8 mouse cellular contexts compared by ENCODE assay signal in the genomic region with DNA sequence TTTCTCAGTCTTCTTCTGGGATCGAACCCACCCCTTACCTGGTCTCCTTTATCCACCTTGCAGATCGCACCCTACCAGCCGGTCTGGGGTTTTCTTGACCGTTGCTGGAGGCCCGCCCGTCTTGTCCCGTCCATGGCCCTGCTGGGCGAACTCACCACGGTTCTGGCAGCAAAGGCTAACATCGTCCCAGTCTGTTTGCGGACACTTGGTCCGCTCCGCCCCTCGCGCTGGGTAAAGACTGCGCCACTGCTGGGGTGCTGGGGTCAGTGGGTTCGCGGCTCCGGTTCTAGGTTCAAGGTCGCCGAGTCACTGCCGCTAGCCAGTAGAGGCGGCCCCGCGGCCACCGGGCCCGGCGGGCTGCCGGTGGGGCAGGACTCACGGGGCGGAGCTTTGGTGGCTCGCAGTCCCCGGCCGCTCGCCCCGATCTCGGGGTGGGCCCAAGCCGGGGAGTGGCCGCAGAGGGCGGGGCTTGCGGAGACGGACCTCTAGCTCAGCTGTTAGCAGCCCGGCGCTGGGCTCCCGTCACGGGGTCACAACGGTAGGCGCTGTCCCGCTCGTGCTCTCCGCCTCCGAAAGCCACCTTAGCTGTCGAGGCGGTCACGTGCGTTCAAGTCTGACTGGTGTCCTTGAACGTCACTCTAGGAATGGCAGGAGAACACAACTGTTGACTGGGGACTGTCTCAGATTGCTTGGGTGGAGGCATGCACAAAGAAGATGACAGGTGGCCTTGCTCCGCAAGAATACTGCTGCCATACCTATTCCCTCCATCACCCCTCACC. TPM values are rescaled to one million over a fixed set of nuclear protein-coding genes. Genes with fewer than 3 reads are reported as not detected.
DNase-seq lines count a peak whose midpoint lies in the region; ATAC-seq and TF ChIP-seq lines count a peak whose summit lies in the region.

A gene (minus strand): TSS at position 657 of the 779 bp plus-strand sequence.

- H3K36me3 ChIP-seq in CH12.LX (replicated peaks in 1 of 2; ENCODE audit: control insufficient read depth in 1 of 2, insufficient read depth in 1 of 2, low read length in 1 of 2) = peaks cover 0 to 12% of the 10 kb centered on the region in 2 experiments
- peaks cover 17% of the 10 kb centered on the region for H3K36me3 ChIP-seq in heart, embryonic 12.5 days
- peaks cover 28% of the 10 kb centered on the region for H3K36me3 ChIP-seq in liver, embryonic 13.5 days
- no peaks in the 10 kb centered on the region for H3K36me3 ChIP-seq in stomach, embryonic 16.5 days (ENCODE audit: control insufficient read depth, insufficient read depth, low read length)

- peak within 1 kb of the TSS; percentile 86 for H3K9ac ChIP-seq in CH12.LX (ENCODE audit: insufficient read depth, low read depth)
- H3K9ac ChIP-seq in heart, embryonic 12.5 days = peak within 1 kb of the TSS; percentile 94
- peak within 1 kb of the TSS; percentile 100 for H3K9ac ChIP-seq in liver, embryonic 13.5 days
- H3K9ac ChIP-seq in stomach, embryonic 16.5 days (ENCODE audit: low read length) = peak within 1 kb of the TSS; percentile 98

- peak within 1 kb of the TSS; percentile 68 for H3K4me2 ChIP-seq in CH12.LX (ENCODE audit: insufficient read depth, low read depth, poor library complexity, severe bottlenecking)
- H3K4me2 ChIP-seq in heart, embryonic 12.5 days = peak within 1 kb of the TSS; percentile 74
- peak within 1 kb of the TSS; percentile 85 for H3K4me2 ChIP-seq in liver, embryonic 13.5 days
- peak within 1 kb of the TSS; percentile 66 for H3K4me2 ChIP-seq in stomach, embryonic 16.5 days (ENCODE audit: low read depth, low read length)

- H3K4me3 ChIP-seq in CH12.LX (replicated peaks in 1 of 3; ENCODE audit: low read depth in 2 of 3, low read length in 2 of 3, poor library complexity in 1 of 3) = peak within 1 kb of the TSS; percentile 77 to 88 (median 84)
- peak within 1 kb of the TSS; percentile 98 for H3K4me3 ChIP-seq in brown adipose tissue, adult 24 weeks (ENCODE audit: insufficient read depth, low read depth, low read length)
- peak within 1 kb of the TSS; percentile 89 for H3K4me3 ChIP-seq in heart, embryonic 12.5 days
- peak within 1 kb of the TSS; percentile 100 for H3K4me3 ChIP-seq in liver, embryonic 13.5 days (replicated peaks)
- H3K4me3 ChIP-seq in stomach, embryonic 16.5 days (replicated peaks; ENCODE audit: low read length) = peak within 1 kb of the TSS; percentile 88

- ATAC-seq in erythroid progenitor cell, adult 5-6 weeks (replicated peaks; ENCODE audit: low FRiP score, poor library complexity, severe bottlenecking) = peak; percentile 80
- peak; percentile 95 for ATAC-seq in heart, embryonic 12.5 days (ENCODE audit: insufficient number of reproducible peaks, low FRiP score)
- peak; percentile 87 for ATAC-seq in liver, embryonic 13.5 days (ENCODE audit: low read depth)
- peak; percentile 94 for ATAC-seq in stomach, embryonic 16.5 days (ENCODE audit: insufficient read depth, low FRiP score)

- no peak for TF ChIP-seq RAD21 in CH12.LX (IDR thresholded peaks at IDR 0.05; ENCODE audit: low read depth, low read length)

- no peak for TF ChIP-seq POLR2A in CH12.LX (IDR thresholded peaks at IDR 0.05; ENCODE audit: low read depth, low read length)

- dilution Hi-C loops in CH12.LX (cut with MboI; ENCODE audit: extremely low pct_ligation_motif_present, extremely low pct_unique_long_range_greater_than_20kb, low sequenced_read_pairs) = no loop called here

- in situ Hi-C loops in CH12.LX (cut with MboI; ENCODE audit: low pct_ligation_motif_present, low pct_unique_long_range_greater_than_20kb, low sequenced_read_pairs) = no loop called here

- H3K79me2 ChIP-seq in CH12.LX (replicated peaks; ENCODE audit: control insufficient read depth, extremely low read depth, insufficient read depth, poor library complexity, severe bottlenecking) = peaks cover 33% of the 10 kb centered on the region

- WGBS in heart, embryonic 12.5 days = 1% methylated on average over 58 of the region's 58 CpGs
- 1% methylated on average over 58 of the region's 58 CpGs for WGBS in liver, embryonic 13.5 days (ENCODE audit: insufficient replicate concordance)
- WGBS in stomach, embryonic 16.5 days = under 1% methylated on average over 54 of the region's 58 CpGs

- H3K4me1 ChIP-seq in CH12.LX (ENCODE audit: control insufficient read depth in 1 of 2, insufficient read depth in 2 of 2) = peaks cover 2 to 30% of the 10 kb centered on the region in 2 experiments; a peak in 3 of 4 replicates
- peaks cover 13% of the 10 kb centered on the region for H3K4me1 ChIP-seq in brown adipose tissue, adult 24 weeks (ENCODE audit: control insufficient read depth, insufficient read depth, insufficient read length, low read length)
- peaks cover 43% of the 10 kb centered on the region for H3K4me1 ChIP-seq in heart, embryonic 12.5 days (replicated peaks)
- H3K4me1 ChIP-seq in liver, embryonic 13.5 days (replicated peaks) = peaks cover 55% of the 10 kb centered on the region
- H3K4me1 ChIP-seq in stomach, embryonic 16.5 days (ENCODE audit: control insufficient read depth, insufficient read depth, low read length) = peaks cover 21% of the 10 kb centered on the region

- no peak for TF ChIP-seq EP300 in CH12.LX (IDR thresholded peaks at IDR 0.05; ENCODE audit: low read length)

- TF ChIP-seq CTCF in CH12.LX (conservative IDR thresholded peaks at IDR 0.05 in 1 of 2, IDR thresholded peaks at IDR 0.05 in 1 of 2; ENCODE audit: low read depth in 2 of 2, low read length in 2 of 2) = no peak

- H3K9me3 ChIP-seq in CH12.LX (replicated peaks; ENCODE audit: low read length) = no peaks in the 10 kb centered on the region
- H3K9me3 ChIP-seq in heart, embryonic 12.5 days (replicated peaks) = no peaks in the 10 kb centered on the region
- H3K9me3 ChIP-seq in liver, embryonic 13.5 days (replicated peaks) = no peaks in the 10 kb centered on the region
- no peaks in the 10 kb centered on the region for H3K9me3 ChIP-seq in stomach, embryonic 16.5 days (replicated peaks; ENCODE audit: control insufficient read depth, low read length)

- peak; percentile 52 for DNase-seq in CH12.LX (ENCODE audit: extremely low read depth)
- DNase-seq in kidney, postnatal 10 days = peak; percentile 97
- DNase-seq in liver, embryonic 13.5 days = peak; percentile 93
- peak; percentile 85 for DNase-seq in neural tube, embryonic 10.5 days (ENCODE audit: extremely low spot score, low spot score)

- H3K27me3 ChIP-seq in CH12.LX (replicated peaks) = peaks cover 15% of the 10 kb centered on the region
- no peaks in the 10 kb centered on the region for H3K27me3 ChIP-seq in heart, embryonic 12.5 days (replicated peaks)
- H3K27me3 ChIP-seq in liver, embryonic 13.5 days = no peaks in the 10 kb centered on the region
- H3K27me3 ChIP-seq in stomach, embryonic 16.5 days (ENCODE audit: control insufficient read depth, insufficient read depth, low read length) = no peaks in the 10 kb centered on the region

- H3K27ac ChIP-seq in CH12.LX (ENCODE audit: insufficient read depth, low read depth) = peak within 1 kb of the TSS; percentile 50
- peak within 1 kb of the TSS; percentile 98 for H3K27ac ChIP-seq in brown adipose tissue, adult 24 weeks (replicated peaks; ENCODE audit: low read depth, low read length)
- H3K27ac ChIP-seq in heart, embryonic 12.5 days (ENCODE audit: poor library complexity, severe bottlenecking) = peak within 1 kb of the TSS; percentile 96
- peak within 1 kb of the TSS; percentile 96 for H3K27ac ChIP-seq in liver, embryonic 13.5 days
- H3K27ac ChIP-seq in stomach, embryonic 16.5 days (ENCODE audit: low read length) = peak within 1 kb of the TSS; percentile 98

TF ChIP-seq in CH12.LX, 34 proteins besides CTCF, POLR2A, EP300 and RAD21 (continues in another document):
- TF ChIP-seq MAFK (IDR thresholded peaks at IDR 0.05; ENCODE audit: insufficient replicate concordance, low read length) (no peak), POLR2AphosphoS2 (IDR thresholded peaks at IDR 0.05; ENCODE audit: low read depth, low read length) (no peak), GABPA (IDR thresholded peaks at IDR 0.05; ENCODE audit: insufficient replicate concordance, low read depth, low read length) (no peak), USF2 (conservative IDR thresholded peaks at IDR 0.05; ENCODE audit: low read depth, low read length) (0 out of 2 replicates have a peak, but pooled peaks have one; percentile 8), JUN (IDR thresholded peaks at IDR 0.05; ENCODE audit: insufficient read depth, low read depth, low read length) (no peak), ZKSCAN1 (IDR thresholded peaks at IDR 0.05; ENCODE audit: borderline replicate concordance, low read depth, low read length) (no peak), UBTF (IDR thresholded peaks at IDR 0.05; ENCODE audit: low read depth, low read length) (0 out of 2 replicates have a peak, but pooled peaks have one; percentile 54), MAX (IDR thresholded peaks at IDR 0.05; ENCODE audit: low read length) (0 out of 2 replicates have a peak, but pooled peaks have one; percentile 7), SIN3A (IDR thresholded peaks at IDR 0.05; ENCODE audit: low read length) (peak; percentile 71), IRF4 (IDR thresholded peaks at IDR 0.05; ENCODE audit: low read depth, low read length) (peak; percentile 31; the same call in 1 of the 2 replicates), TBP (conservative IDR thresholded peaks at IDR 0.05; ENCODE audit: low read depth, low read length) (no peak), ZNF384 (IDR thresholded peaks at IDR 0.05; ENCODE audit: low read depth, low read length) (no peak), RCOR1 (conservative IDR thresholded peaks at IDR 0.05; ENCODE audit: low read depth, low read length) (no peak), CHD2 (IDR thresholded peaks at IDR 0.05; ENCODE audit: low read length) (no peak), SMC3 (IDR thresholded peaks at IDR 0.05; ENCODE audit: low read depth, low read length) (no peak), ZMIZ1 (IDR thresholded peaks at IDR 0.05; ENCODE audit: low read depth, low read length) (no peak), USF1 (IDR thresholded peaks at IDR 0.05; ENCODE audit: low read depth, low read length) (peak; percentile 43; the same call in 1 of the 2 replicates), NRF1 (IDR thresholded peaks at IDR 0.05; ENCODE audit: low read depth, low read length) (no peak)

RNA-seq across cellular contexts. Expression of the gene that starts here (rescaled TPM):
- total RNA-seq in CH12.LX (2012; rRNA removed) (3.6 and 4.5 TPM in 2 replicates), CH12.LX (2014; rRNA removed) (1.3 and 1.7 TPM in 2 replicates)
- 2.8 and 4.2 TPM in 2 replicates for polyA plus RNA-seq in CH12.LX (2012; ENCODE audit: insufficient read length, low read depth)
- polyA plus RNA-seq in brown adipose tissue, adult 24 weeks (2012; ENCODE audit: insufficient read depth, insufficient read length, missing spikeins) = 378 and 560 TPM in 2 replicates
- 80.9 and 111 TPM in 2 replicates for total RNA-seq in erythroid progenitor cell, adult 5-6 weeks (2015; ENCODE audit: low replicate concordance)
- total RNA-seq in erythroid progenitor cell, adult 5-6 weeks (2017; ENCODE audit: low replicate concordance) = 33.9 and 79.7 TPM in 2 replicates
- polyA plus RNA-seq in heart, embryonic 12.5 days (2016; fragmentation: Nextera tagmentation; extraction: Ambion mirVana) = 67.9 and 74.2 TPM in 2 replicates
- polyA plus RNA-seq in liver, embryonic 13.5 days (2015; fragmentation: Nextera tagmentation; extraction: Ambion mirVana) = 20.5 and 23.9 TPM in 2 replicates
- 27.7 and 29.0 TPM in 2 replicates for polyA plus RNA-seq in stomach, embryonic 16.5 days (2015; fragmentation: Nextera tagmentation; extraction: Ambion mirVana)

Comparison
In these comparisons a context has a peak if more than half of its experiments do, and no peak if none do; other contexts are left out.
1. Peak in every context shown above with its lines: DNase-seq, ATAC-seq, H3K4me3 ChIP-seq and H3K27ac ChIP-seq.
2. RNA of the gene that starts here (total RNA-seq): 33.9 to 111 TPM in erythroid progenitor cell, adult 5-6 weeks; 1.3 to 4.5 TPM in CH12.LX; every median in the first group is over 4 times any median in the second.